Mouse (Mus musculus) heart, adult 2 months (tissue): ENCODE measurements at regions not wholly inside any gene's neighbourhood (a gene's known extent, or its start where the extent isn't known, plus 50 kb on each side); places are given as distances from the start of the nearest gene placed in this dataset.
"Not testable (repeated sequence)": the region's sequence is repeated elsewhere in the genome, so short reads cannot be mapped to it uniquely, and the experiment has no call there.

Experiments used
- DNase-seq, 2 experiments: peaks; one replicate each; pipeline ENCODE4 v3.0.0; 2021
- H3K27ac ChIP-seq: fragments of 200-600 bp; 2 replicates; pipeline ENCODE4 v1.8.1; 2022
- H3K27me3 ChIP-seq: fragments of 200-500 bp; 2 replicates; pipeline ENCODE4 v1.6.1; 2012; ENCODE audit warnings: mild to moderate bottlenecking, low read length, inconsistent platforms, mixed read lengths; ENCODE audit not compliant: control insufficient read depth, insufficient read depth
- H3K36me3 ChIP-seq: fragments of 200-500 bp; 2 replicates; pipeline ENCODE4 v1.6.1; 2012; ENCODE audit warnings: low read length, inconsistent platforms; ENCODE audit not compliant: control insufficient read depth, insufficient read depth
- H3K4me1 ChIP-seq: fragments of 200-500 bp; 2 replicates; pipeline ENCODE4 v1.6.1; 2011; ENCODE audit warnings: low read length; ENCODE audit not compliant: control insufficient read depth, insufficient read depth
- H3K4me3 ChIP-seq: fragments of 200-600 bp; 2 replicates; pipeline ENCODE4 v1.8.1; 2022
- H3K79me2 ChIP-seq: fragments of 200-500 bp; replicated peaks from 2 replicates; pipeline ENCODE4 v1.6.1; 2012; ENCODE audit warnings: mild to moderate bottlenecking, inconsistent platforms, low read length, moderate library complexity, mixed read lengths; ENCODE audit not compliant: control insufficient read depth, insufficient read depth
- H3K9ac ChIP-seq: fragments of 200-500 bp; 2 replicates; pipeline ENCODE4 v1.6.1; 2012; ENCODE audit warnings: low read depth, mild to moderate bottlenecking, control low read depth, inconsistent platforms, low read length, mixed read lengths
- CTCF ChIP-seq: fragments of 200-600 bp; IDR thresholded peaks from 2 replicates; pipeline ENCODE4 v1.8.1; 2022; ENCODE audit warnings: antibody characterized with exemption, mild to moderate bottlenecking, moderate library complexity
- EP300 ChIP-seq: fragments of 200-500 bp; IDR thresholded peaks from 2 replicates; pipeline ENCODE4 v1.6.1; 2011; ENCODE audit warnings: low read depth, low read length, control low read depth; ENCODE audit not compliant: insufficient read depth
- POLR2A ChIP-seq: fragments of 200-500 bp; IDR thresholded peaks from 2 replicates; pipeline ENCODE4 v1.6.1; 2011; ENCODE audit warnings: mild to moderate bottlenecking, low read depth, low read length, control low read depth; ENCODE audit not compliant: insufficient read depth
- WGBS: fragments of 180-500 bp; shearing (Covaris S2); methylation state at CpG from one replicate; pipeline ENCODE4 v1.1.7; 2018; 5-methylcytosine and 5-hydroxymethylcytosine counted together
- intact Hi-C: fragments of 180-260 bp; cut with DNase I; formaldehyde crosslinking; loops from one replicate; pipeline ENCODE4 v1.15.1; 2025

- Histone ChIP-seq H3K9ac (no peak overlapping the region), H3K4me3 (no peak overlapping the region), H3K36me3 (no peaks in the 10 kb centered on the region), H3K27ac (no peak overlapping the region), H3K79me2 (no peaks in the 10 kb centered on the region), H3K4me1 (no peaks in the 10 kb centered on the region), H3K27me3 (no peaks in the 10 kb centered on the region)
- no peak for DNase-seq
- 57% methylated on average over 3 of the region's 3 CpGs for WGBS
- TF ChIP-seq CTCF (no peak), EP300 (no peak), POLR2A (no peak)
- intact Hi-C loops, result no loop called here
Observed at GRCm38 (mm10) chr12:45177454-45177853, 102.9 kb upstream of the Stxbp6 start.

DNA sequence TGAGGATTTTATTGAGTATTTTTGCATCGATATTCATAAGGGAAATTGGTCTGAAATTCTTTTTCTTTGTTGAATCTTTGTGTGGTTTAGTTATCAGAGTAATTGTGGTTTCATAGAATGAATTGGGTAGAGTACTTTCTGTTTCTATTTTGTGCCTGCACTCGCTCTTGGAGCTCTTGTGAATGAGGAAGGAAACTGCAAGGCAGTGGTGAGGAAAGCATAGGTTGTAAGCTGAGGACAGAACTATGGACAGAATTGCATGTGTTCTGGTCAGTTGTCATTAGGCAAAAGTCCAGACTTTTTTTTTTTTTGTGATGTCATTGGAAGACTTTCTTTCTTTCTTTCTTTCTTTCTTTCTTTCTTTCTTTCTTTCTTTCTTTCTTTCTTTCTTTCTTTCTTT lies 100.8 kb upstream of the Stxbp6 start:
- H3K36me3 ChIP-seq, H3K4me3 ChIP-seq, H3K27ac ChIP-seq, intact Hi-C loops, H3K79me2 ChIP-seq, H3K9ac ChIP-seq, H3K4me1 ChIP-seq, H3K27me3 ChIP-seq, DNase-seq: not testable (repeated sequence)
- 84% methylated on average over 2 of the region's 2 CpGs for WGBS

DNA sequence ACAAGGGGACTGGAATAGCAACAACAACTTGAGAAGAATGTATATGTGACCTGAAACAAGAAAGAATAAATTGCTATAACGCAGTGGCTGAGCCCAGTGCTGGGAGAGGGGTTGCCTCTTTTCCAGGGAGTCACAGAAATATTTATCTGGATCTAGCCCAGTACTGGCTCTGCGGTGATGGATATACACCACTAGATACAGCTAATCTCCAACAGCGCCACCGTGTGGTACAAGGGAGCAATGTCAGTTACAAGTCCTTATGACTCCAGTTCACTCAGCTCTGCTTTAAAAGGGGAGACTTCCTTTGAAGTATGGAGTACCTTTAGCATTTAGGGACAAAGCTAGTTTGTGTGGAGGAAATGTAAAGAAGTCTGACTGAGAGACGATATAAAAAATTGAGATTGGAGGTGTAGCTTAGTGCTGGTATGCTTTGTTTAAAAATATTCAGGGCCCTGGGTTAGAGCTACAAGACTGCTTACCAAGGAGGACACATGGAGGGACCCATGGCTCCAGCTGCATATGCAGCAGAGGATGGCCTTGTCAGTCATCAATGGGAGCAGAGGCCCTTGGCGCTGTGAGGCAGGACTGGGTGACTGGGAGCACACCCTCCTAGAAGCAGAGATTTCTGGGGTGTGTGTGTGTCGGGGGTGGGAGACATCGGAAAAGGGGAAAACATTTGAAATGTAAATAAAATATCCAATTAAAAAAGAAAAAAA lies 97.6 kb upstream of the Stxbp6 start:
- peak; percentile 94 for TF ChIP-seq CTCF
- no peak for TF ChIP-seq EP300
- TF ChIP-seq POLR2A, result no peak
- Histone ChIP-seq H3K4me3 (no peak overlapping the region), H3K9ac (no peak overlapping the region), H3K79me2 (no peaks in the 10 kb centered on the region), H3K4me1 (no peaks in the 10 kb centered on the region), H3K27ac (no peak overlapping the region), H3K36me3 (no peaks in the 10 kb centered on the region), H3K27me3 (no peaks in the 10 kb centered on the region)
- peak; percentile 56 to 72 for DNase-seq
- intact Hi-C loops, result loop anchor here (5.0 kb wide), 1 partner anchor 445 kb away; no protein-coding TSS in a partner anchor
- WGBS, result 40% methylated on average over 8 of the region's 8 CpGs

GRCm38 (mm10) chr12:45162011-45162410 lies 87.5 kb upstream of the Stxbp6 start:
- Histone ChIP-seq H3K9ac (no peak overlapping the region), H3K4me1 (no peaks in the 10 kb centered on the region), H3K27ac (no peak overlapping the region), H3K27me3 (no peaks in the 10 kb centered on the region), H3K36me3 (no peaks in the 10 kb centered on the region), H3K4me3 (no peak overlapping the region), H3K79me2 (no peaks in the 10 kb centered on the region)
- peak; percentile 4 to 17 for DNase-seq
- no peak for TF ChIP-seq POLR2A
- TF ChIP-seq CTCF, result peak; percentile 76
- 79% methylated on average over 4 of the region's 4 CpGs for WGBS
- intact Hi-C loops, result loop anchor here (5.0 to 10.0 kb wide), 2 partner anchors 147 to 490 kb away; no protein-coding TSS in a partner anchor

DNA sequence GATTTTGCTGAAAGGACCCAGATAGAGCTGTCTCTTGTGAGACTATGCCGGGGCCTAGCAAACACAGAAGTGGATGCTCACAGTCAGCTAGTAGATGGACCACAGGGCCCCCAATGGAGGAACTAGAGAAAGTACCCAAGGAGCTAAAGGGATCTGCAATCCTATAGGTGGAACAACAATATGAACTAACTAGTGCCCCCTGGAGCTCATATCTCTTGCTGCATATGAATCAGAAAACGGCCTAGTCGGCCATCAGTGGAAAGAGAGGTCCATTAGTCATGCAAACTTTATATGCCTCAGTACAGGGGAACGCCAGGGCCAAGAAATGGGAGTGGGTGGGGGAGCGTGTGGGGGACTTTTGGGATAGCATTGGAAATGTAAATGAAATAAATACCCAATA lies 87.1 kb upstream of the Stxbp6 start:
- intact Hi-C loops, result loop anchor here (1.0 to 10.0 kb wide), 3 partner anchors 147 to 489 kb away; no protein-coding TSS in a partner anchor
- H3K36me3 ChIP-seq, result not testable (repeated sequence)

GRCm38 (mm10) chr12:45158986-45159385 lies 84.5 kb upstream of the Stxbp6 start:
- TF ChIP-seq EP300 (no peak), POLR2A (no peak), CTCF (peak; percentile 65)
- H3K4me3 ChIP-seq, result no peak overlapping the region
- intact Hi-C loops, result loop anchor here (5.0 kb wide), 1 partner anchor 232 kb away; no protein-coding TSS in a partner anchor
- 86% methylated on average over 3 of the region's 3 CpGs for WGBS
- no peak overlapping the region for H3K27ac ChIP-seq
- no peaks in the 10 kb centered on the region for H3K4me1 ChIP-seq
- H3K79me2 ChIP-seq, result no peaks in the 10 kb centered on the region
- H3K27me3 ChIP-seq, result no peaks in the 10 kb centered on the region
- DNase-seq, result no peak
- no peaks in the 10 kb centered on the region for H3K36me3 ChIP-seq
- H3K9ac ChIP-seq, result no peak overlapping the region

More for the DNA sequence above, 87.1 kb upstream of the Stxbp6 start:
- WGBS, result 80% methylated on average over 5 of the region's 5 CpGs
- not testable (repeated sequence) for H3K4me1 ChIP-seq, DNase-seq, H3K4me3 ChIP-seq, H3K9ac ChIP-seq, H3K79me2 ChIP-seq, H3K27me3 ChIP-seq, H3K27ac ChIP-seq
